Mouse (Mus musculus): ENCODE measurements around the gene Pth2r.

Gene Pth2r

DNA sequence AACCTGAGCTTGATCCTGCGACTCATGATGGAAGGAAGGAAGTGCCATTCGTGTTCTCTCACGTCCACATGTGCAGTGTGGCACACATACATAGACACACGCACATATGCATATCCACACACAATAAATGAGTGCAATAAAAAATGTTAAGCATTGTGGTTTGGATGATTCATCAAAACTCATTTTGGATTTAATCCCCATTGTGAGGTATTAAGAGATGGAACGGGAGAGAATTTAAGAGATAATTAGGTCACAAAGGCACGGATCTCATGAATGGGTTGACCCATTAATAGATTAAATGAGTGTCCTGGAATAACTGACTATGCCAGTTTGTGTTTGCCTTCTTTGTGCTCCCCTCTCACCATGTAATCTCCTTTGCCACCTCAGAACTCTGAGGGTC, at the start of gene Pth2r:
Gene Pth2r (plus strand): TSS at position 301 of the 400 bp plus-strand sequence.
- DNase-seq (ENCODE audit: low spot score), result no peak

DNA sequence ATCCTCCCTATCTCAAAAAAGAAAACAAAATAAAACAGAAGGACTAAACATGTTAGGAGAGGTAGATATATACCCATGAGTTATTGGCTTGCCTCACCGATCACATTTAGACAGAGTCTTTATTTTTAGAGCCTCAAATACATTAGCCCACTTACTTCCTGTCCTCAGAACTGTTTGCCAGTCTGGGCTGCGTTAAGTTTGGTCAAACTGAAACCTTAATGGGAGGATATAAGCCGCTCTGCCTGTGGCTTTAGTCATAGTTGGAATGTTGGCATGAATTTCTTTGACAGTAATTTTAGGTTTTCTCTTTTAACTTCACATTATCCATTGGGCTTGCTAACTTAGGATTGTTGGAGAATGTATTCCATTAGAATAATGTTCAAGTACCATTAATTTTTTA, 44.1 kb upstream of the Pth2r start:
- no peak for DNase-seq (ENCODE audit: low spot score)

DNA sequence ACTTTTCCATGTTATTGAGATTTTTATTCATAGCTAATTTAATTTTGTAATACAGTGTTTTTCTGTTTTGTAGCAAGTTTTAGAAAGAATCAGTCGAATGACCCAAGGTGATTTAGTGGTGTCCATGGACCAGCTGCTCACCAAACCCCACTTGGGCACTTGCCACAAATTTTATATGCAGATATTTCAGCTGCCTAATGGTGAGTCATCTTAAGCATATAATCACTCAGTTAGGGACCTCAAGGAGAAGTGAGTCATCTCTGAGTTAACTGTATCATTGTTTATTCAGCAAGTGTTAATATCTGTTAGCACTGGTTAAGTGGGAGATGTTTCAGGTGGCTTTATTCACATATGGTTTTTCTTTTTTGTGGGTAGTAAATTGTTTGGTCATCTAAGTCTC, 36.2 kb upstream of the Pth2r start:
- no peak for DNase-seq (ENCODE audit: low spot score)

DNA sequence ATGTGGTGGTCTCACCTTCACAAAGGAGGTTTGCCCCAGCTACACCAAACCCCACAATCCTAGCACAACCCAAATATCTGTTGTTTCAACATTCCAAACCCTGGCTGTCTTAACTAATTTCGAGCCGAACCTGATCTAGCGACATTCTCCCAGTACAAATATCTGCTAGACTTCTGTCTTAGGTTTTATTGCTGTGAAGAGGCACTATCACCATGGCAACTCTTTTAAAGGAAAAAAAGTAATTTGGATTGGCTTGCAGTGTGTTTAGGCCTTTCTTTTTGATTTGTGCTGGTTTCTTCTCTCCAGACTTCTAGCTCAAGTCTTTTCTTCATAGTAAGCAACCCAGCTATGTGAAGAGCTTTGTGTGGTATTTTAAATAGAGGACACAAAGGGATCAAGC, 1.4 kb upstream of the Pth2r start:
- no peak for DNase-seq (ENCODE audit: low spot score)

DNA sequence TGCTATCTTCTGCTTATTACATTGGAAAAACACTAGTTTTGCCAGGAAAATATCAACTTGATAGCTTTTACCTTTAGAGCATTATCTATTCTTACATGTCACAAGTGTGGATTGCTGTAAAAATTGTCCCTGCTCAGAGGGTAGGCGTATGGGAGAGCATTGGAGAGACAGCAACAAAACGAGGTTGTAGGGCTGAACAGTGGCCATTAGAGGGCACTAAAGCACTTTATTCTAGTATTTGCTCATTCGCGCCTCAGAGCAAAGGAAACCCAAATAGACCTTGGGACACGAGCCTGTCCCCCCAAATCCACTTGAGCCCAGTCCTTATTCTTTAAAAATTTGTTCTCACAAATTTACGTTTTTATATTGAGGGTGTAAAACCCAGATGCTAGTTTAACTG, 910 bp downstream of the Pth2r start:
- no peak for DNase-seq (ENCODE audit: low spot score)

DNA sequence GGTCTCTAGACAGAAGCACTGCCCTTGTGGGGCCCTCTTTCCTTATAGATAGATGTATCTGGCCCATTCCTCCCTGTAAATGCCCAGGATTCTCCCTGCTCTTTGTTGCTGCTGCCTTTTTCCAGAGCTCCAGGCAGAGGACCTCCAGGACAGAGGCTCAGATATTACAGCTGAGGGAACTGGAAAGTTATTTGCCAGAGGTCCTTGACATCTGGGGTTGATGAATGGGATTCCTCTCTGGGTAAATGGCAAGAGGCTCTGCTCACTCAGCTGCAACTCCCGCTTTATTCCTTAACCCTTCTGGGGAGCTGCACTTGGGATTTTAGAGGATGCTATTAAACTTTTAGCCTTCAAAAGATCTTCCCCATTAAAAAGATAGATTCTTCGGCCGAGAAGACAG, 26.6 kb downstream of the Pth2r start:
- DNase-seq (ENCODE audit: low spot score), result no peak

DNA sequence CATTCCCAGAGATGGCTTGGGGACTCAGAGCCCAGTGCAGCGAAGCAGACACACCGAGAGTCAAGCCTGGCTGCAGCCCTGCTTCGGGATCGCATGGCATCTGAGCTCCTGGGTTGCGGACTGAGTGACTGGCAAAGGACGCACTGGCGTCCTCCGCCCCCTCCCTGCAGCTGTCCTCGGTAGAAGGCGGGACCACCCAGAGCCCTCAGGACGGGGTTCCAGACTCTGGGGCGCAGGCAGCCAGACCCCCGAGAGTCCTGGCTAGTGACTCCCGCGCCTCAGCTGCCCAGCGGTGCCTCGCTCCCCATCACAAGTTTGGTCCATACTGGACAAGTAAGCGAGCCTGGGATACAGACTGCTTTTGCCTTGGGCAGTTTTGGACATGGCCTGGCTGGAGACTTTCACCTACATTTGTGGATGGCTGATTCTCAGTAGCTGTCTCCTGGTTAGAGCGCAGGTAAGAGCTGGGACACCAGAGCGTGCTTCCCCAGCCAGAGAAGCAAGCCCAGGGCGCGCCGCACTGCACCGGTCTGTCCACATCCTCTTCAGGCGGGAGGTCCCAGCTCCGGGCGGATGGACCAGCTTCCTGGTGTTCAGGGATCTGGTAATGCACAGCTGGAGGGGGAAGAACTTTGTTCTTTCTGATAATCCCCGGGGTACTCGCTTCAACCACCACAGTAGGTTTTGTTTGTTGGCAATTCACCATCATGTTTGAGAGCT, 29.5 kb downstream of the Pth2r start:
- no peak for DNase-seq (ENCODE audit: low spot score)

DNA sequence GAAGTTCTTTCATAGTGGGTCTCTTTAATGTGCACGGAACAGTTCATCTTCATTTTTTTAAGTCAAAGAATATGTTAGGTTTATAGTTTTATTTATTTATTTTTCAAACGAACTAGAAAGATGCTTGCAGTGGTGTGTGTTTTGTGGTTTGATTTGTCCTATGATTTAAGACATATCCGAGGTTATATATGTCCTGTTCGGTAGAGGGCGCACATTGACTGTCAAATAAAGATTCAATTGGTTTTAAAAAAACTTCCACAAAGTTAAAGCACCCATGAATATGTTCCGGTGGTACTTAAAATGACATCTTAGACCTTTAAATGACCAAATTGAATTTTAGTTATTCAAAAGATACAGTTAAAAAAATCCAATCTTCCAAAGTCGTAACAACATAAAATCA, 30.3 kb downstream of the Pth2r start:
- no peak for DNase-seq (ENCODE audit: low spot score)

DNA sequence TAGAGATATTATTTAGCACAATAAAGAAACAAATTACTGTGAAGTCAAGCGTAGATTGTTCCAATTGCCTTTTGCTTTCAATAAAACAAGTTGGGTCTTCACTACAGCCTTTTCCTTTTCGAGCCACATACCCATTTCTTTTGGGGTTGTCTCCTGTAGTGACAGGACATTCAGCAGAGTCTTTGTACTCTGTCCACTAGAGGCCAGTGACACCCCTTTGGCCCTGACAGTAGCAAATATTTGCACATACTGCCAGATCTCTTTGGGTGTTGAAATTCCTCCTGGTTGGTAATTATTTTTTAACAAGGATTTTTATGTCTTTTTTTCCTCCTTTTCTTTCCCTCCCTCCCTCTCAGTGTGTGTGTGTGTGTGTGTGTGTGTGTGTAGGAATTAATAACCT, 31.0 kb downstream of the Pth2r start:
- no peak for DNase-seq (ENCODE audit: low spot score)

DNA sequence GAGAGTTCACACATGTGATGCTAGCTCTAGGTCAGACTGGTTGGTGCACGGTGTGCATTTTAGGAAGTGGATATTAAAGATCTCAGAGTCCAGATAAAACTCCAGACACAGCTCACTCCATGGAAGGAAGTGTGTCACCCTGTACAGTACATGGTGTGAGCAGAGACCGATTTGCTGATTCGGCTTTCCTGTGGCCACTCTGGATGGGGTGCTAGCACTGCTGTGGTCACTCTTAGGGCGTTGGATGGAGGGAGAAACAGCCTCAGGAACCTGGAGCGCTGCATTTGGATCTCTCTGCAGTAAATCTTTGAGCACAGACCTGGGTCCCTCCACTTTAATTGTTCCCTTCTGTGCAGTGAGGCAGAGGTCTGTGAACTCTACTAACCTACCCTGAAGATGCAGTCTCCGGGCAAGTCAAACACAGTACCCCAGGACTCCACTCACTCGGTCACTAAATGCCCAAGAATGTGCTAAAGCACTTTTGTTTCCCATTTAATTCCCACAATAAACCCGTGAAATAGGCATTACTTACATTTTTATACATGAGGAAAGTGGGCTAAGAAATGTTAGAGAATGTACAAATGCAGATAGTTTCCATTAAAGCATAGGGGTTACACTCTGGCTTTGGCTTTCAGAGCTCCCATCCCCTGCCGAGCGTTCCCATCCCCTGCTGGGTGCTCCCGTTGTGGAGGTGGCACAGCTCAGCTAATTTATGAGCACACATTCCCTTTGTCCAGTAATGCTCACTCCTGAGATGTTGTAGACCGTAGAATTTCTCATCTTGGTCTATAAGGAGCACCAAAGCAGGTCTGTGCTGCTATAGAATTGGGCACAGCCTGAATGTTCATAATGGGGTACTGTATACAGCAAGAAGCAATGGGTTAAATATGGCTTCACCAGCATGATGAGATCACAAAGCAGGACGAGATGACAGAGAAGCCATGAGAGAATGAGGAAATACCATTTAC, 32.5 kb downstream of the Pth2r start:
- no peak for DNase-seq (ENCODE audit: low spot score)

DNA sequence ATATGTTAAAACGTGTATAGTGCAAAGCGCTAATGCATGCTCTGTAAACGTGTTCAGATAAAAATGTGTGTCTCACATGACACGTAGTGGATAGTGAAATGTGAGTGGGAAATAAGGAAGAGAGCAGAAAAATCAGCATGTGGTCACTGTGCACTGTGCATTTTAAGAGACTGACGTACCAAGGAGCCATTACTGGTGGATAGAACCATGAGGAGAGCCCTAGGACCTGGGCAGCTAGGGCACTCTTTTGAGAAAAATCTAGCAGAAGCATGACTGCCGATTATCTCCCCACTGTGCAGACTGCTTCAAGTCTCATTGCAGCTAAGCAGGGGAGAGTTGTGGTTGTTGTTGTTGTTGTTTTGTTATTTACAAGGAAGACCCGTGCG, 33.2 kb downstream of the Pth2r start:
- DNase-seq (ENCODE audit: low spot score), result no peak

DNA sequence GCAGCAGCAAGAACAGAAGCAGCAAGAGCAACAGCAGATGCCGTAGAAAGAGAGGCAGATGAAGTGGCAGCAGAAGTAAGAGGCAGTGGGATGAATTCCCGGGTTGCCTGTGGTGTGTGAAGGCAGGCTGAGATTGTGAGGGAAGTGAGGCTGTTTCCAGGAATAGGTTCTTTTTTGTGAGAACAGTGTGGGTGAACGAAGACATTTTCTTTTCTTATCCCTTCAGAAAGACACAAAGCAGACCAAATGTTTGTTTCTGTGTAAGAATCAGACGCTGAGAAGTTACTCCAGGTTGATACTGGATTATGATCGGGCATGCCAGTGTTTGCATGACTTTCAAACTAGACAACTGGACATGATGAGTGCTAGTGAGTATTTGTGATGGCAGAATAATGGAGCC, 52.2 kb downstream of the Pth2r start:
- DNase-seq (ENCODE audit: low spot score), result no peak

DNA sequence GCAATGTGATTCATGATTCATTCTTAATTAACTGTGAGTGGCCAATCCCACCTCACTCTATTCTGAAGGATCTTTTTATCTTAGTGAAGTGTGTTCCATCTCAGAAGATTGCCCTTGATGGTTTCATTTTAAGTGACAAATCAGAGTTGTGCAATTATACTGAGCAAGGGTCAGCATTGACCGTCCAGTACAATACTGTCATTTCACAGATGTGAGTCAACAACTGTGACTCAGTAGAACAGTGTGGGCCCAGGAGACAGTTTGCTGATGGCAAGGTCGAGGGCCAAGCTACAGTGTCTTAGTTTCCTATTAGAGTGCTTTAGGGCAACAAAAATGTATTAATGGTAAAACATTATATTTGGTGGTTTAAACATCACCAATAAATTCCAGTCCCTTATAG, 55.9 kb downstream of the Pth2r start:
- no peak for DNase-seq (ENCODE audit: low spot score)

DNA sequence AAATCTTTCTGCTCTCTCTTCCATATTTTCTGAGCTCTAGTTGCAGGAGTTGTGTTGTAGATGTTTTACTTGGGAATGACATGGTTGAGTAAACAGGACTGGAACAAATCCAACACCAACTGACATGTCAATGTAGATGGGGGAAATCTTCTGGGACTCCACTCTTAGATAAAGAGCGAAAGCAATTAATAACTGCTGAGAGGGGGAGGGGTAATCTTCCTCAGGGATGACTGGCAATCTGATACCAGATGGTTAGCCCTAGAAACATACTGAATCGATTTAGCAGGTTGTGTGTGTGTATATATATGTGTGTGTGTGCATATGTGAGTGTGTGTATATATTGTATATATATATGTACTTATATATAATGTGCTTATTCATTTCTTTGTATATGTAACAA, 58.4 kb downstream of the Pth2r start:
- DNase-seq (ENCODE audit: low spot score), result no peak

DNA sequence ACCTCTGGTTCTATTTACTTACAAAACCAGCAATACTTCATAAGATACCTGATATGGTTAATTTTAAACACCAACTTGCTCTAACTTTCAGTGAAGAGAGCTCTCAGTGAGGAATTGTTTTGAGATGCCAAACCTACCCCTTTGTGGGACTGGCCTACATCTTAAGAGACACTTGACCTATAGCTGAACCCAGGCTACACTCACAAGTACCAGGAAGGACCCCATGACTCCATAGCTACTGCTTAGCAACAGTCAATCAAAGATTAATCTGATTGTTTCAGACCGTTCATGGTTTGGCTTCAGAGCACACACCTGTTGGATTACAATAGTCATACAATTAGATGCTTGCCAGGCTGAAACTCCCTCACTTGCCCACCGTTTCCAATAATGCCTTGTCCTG, 71.1 kb downstream of the Pth2r start:
- no peak for DNase-seq (ENCODE audit: low spot score)

DNA sequence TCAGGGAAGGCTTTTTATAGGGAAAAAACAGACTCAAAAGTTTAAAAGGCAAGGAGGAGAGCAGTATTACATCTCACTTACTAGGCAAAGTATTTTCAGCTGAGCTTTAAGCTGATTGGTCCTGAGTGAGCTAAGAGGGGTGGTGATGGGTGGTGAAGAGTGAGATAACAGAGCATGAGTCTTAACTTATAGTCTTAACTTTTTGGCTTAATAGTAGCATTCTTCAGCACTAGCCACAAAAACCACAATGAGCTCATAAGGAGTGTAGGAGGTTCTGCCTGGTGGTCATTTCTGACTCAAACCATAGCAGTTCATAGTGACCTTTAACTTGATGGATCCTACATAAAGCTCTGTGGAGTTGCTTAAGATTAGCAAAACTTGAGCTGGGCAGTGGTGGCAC, 72.3 kb downstream of the Pth2r start:
- DNase-seq (ENCODE audit: low spot score), result no peak

DNA sequence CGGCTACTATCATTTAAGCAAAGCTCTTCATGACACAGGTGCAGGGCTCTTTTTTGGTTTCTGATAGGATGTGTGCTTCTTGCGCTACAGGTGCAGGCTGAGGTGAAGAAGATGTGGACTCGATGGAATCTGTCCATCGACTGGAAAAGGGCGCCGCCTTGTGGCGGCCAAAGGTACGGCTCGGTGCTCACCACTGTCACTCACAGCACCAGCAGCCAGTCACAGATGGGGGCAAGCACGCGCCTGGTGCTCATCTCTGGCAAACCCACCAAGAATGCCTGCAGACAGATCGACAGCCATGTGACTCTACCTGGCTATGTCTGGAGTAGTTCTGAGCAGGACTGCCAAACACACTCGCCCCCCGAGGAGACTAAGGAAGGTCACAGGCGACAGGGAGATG, 106.5 kb downstream of the Pth2r start:
- no peak for DNase-seq (ENCODE audit: low spot score)

DNA sequence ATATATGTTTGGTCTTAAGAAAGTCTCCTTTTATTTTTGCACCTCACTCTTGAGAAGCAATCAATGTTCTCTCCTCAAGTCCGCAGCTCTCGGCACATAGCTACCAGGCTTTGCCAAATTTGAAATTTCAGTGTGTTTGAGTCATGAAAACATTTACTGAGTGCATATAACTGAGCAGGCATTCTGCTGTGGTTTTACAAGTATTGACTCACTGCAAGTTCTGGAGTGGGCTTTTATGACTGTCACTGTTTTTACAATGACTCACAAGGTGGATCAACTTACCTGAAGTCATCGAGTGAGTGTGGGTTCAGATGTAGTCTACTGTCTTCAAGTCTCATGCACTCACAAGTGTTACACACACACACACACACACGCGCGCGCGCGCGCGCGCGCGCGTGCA, 107.8 kb downstream of the Pth2r start:
- DNase-seq (ENCODE audit: low spot score), result no peak

DNA sequence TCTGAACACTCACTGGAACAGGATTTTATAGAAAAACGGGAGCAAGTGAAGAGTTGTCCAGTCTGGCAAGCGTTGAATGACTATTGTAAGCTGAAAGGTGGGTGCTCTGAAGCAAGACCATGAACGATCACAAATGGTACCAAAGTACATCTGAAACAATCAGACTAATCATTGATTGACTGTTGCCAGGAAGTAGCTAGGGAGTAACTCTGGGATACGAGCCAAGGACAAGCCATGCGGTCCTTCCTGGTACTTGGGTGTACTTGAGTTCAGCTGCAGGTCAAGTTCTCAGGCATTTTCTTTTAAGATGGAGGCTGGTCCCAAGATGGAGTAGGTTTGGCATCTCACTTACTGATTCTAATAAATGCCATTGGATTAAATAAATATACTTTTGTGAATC, 125.6 kb downstream of the Pth2r start:
- DNase-seq (ENCODE audit: low spot score), result no peak

DNA sequence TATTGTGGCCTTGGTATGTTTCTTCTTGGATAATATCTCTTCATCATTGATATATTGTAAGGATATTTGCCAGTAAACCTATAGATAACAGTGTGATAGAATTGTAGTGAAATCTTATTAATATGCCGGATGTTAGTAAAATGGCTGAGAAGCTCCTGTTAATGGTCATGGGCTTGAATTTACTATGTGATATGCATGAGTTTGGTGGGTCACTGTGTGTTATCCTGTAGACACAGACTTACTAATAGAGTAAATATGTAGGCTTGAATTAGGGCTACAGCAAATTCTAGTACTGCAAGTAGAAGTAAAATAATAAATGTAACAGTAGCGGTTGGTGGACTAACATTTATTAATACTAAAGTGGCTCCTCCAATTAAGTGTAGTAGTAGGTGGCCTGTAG, 139.1 kb downstream of the Pth2r start:
- no peak for DNase-seq (ENCODE audit: low spot score)

DNA sequence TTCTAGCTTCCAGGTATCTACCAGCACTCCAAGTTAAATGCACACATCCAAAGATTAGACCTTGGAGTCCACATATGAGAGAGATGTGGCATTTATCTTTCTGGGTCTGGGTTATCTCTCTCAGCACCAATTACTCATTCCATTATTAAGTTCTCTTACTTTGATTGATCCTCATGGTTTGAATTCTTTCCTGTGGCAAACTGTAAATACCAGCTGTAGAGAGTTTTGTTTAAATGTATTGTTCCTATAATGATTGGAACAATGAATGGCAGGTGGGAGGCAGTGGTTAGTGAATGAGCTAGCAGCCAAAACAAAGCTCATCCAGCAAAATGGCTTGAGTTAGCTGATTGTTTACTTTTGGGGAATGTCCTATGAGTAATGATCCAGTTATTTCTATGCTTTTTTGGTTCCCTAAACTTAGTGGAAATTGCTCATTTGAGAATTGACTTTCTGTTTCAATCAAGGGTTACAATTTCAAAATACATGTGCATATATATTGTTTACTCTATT, 140.7 kb downstream of the Pth2r start:
- DNase-seq (ENCODE audit: low spot score), result no peak

Measured in urinary bladder, postnatal 10 days (tissue).